8 mouse cellular contexts compared by ENCODE assay signal in the genomic region with DNA sequence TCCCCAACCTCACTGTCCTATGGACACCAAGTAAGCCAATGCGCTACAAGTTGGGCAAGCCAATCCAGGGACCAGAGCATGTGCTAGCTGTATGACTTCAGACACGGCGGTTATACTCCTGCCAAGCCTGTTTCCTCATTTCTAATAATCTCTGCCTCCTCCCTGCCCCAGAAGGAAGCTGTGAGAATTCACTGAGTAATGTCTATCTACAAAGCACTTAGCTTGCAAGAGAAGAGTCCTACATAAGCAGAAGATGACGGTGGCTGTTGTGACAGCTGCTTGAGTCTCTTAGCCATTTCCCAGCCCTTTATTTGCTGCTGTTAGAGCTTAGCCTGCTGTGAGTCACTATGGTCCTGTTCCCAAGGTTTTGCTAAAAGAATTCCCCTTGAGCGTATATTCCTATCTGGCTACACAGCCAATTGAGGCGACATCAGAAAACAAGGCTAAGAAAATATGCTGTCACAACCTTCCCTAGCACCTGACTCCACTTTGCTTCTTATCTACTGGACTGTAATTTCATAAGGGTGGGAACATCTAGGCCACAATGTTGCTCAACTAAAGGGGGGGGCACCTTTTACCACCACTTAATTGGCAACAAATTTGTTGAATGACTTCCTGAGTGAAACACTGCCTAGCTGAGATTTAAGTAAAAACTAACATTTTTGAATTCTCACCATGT.
A peak's percentile ranks its signal among the peaks of the same experiment; 100 is the strongest.
DNase-seq lines count a peak whose midpoint lies in the region; ATAC-seq lines count a peak whose summit lies in the region.

No protein-coding gene starts in this region.

- no peaks in the 10 kb centered on the region for H3K9me3 ChIP-seq in heart, embryonic 12.5 days (replicated peaks)
- H3K9me3 ChIP-seq in heart, embryonic 15.5 days (replicated peaks) = no peaks in the 10 kb centered on the region

- H3K27me3 ChIP-seq in heart, embryonic 12.5 days (replicated peaks) = no peaks in the 10 kb centered on the region
- H3K27me3 ChIP-seq in heart, embryonic 15.5 days = no peaks in the 10 kb centered on the region

- H3K4me3 ChIP-seq in heart, embryonic 12.5 days = no peak overlapping the region
- H3K4me3 ChIP-seq in heart, embryonic 15.5 days = no peak overlapping the region
- no peak overlapping the region for H3K4me3 ChIP-seq in macrophage (ENCODE audit: inconsistent target)

- no peak overlapping the region for H3K4me2 ChIP-seq in heart, embryonic 12.5 days
- no peak overlapping the region for H3K4me2 ChIP-seq in heart, embryonic 15.5 days

- no peak for ATAC-seq in heart, embryonic 12.5 days (ENCODE audit: insufficient number of reproducible peaks, low FRiP score)
- ATAC-seq in heart, embryonic 15.5 days (replicated peaks; ENCODE audit: insufficient number of reproducible peaks, insufficient read depth, low FRiP score, low read depth) = peak; percentile 66; the same call in 1 of the 2 replicates
- no peak for ATAC-seq in cerebellum, adult (ENCODE audit: insufficient number of reproducible peaks, low FRiP score, low TSS enrichment)

- peak; percentile 62 to 78 for DNase-seq in heart, adult 18-20 months
- peak; percentile 34 for DNase-seq in adipocyte (ENCODE audit: low spot score)
- DNase-seq in thymus, postnatal 4 days = no peak
- no peak for DNase-seq in ovary, postnatal 14 days (ENCODE audit: low spot score)

- WGBS in heart, embryonic 12.5 days = 54% methylated on average over 6 of the region's 6 CpGs
- 40% methylated on average over 6 of the region's 6 CpGs for WGBS in heart, embryonic 15.5 days
- 37% methylated on average over 6 of the region's 6 CpGs for WGBS in macrophage (ENCODE audit: missing documents)

- H3K27ac ChIP-seq in heart, embryonic 12.5 days (ENCODE audit: poor library complexity, severe bottlenecking) = no peak overlapping the region
- peak overlapping the region; percentile 69 for H3K27ac ChIP-seq in heart, embryonic 15.5 days
- peak overlapping the region; percentile 48 for H3K27ac ChIP-seq in macrophage

- peaks cover 20% of the 10 kb centered on the region for H3K4me1 ChIP-seq in heart, embryonic 12.5 days (replicated peaks)
- peaks cover 26% of the 10 kb centered on the region for H3K4me1 ChIP-seq in heart, embryonic 15.5 days (replicated peaks)

- no peaks in the 10 kb centered on the region for H3K79me2 ChIP-seq in macrophage (ENCODE audit: inconsistent target)

- H3K36me3 ChIP-seq in heart, embryonic 12.5 days = no peaks in the 10 kb centered on the region
- H3K36me3 ChIP-seq in heart, embryonic 15.5 days = no peaks in the 10 kb centered on the region
- no peaks in the 10 kb centered on the region for H3K36me3 ChIP-seq in macrophage (ENCODE audit: inconsistent target)

- no peak overlapping the region for H3K9ac ChIP-seq in heart, embryonic 12.5 days
- no peak overlapping the region for H3K9ac ChIP-seq in heart, embryonic 15.5 days

Comparison
In these comparisons a context has a peak if more than half of its experiments do, and no peak if none do; other contexts are left out.
1. DNase-seq: peak in heart, adult 18-20 months (2 of 2) and adipocyte (single experiment); none in thymus, postnatal 4 days (single experiment) and ovary, postnatal 14 days (single experiment).